In the genomic region with DNA sequence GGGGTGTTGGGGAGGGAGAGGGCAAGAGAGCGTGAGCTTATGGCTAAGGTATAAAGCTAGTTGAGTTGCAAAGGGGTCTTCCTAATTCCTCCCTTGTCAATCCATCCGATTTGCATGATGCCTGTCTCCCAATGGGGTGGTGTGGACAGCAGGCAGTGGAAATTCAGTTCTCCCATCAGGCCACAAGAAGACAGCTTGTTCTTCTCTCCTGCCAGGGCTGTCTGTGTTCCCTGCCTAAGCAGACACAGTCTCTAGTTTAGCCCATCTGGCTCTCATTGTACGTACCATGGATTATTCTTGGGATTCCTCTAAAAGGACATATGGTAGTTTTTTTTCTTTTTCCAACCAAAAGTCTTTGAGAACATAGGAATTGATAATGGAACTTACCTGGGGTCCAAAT, we compare ENCODE assay signal across 20 mouse cellular contexts.
A peak's percentile ranks its signal among the peaks of the same experiment; 100 is the strongest.
DNase-seq lines count a peak whose midpoint lies in the region; ATAC-seq and TF ChIP-seq lines count a peak whose summit lies in the region.
"Had no signal": no experiment of that assay in that cellular context is flagged by ENCODE, and none has a peak within 500 bp of the region (broad histone marks: within the 10 kb centered on the region; RNA-seq: fewer than 3 reads in every experiment).

No protein-coding gene starts in this region.

- no peak overlapping the region for H3K4me3 ChIP-seq in kidney, embryonic 16.5 days (ENCODE audit: low read length)
- H3K4me3 ChIP-seq: embryonic facial prominence, embryonic 10.5 days; forebrain, embryonic 15.5 days; heart, embryonic 10.5 days; hindbrain, embryonic 13.5 days; intestine, embryonic 15.5 days had no signal

- WGBS in kidney, embryonic 16.5 days: 87% methylated on average over 3 of the region's 3 CpGs

- H3K27ac ChIP-seq in kidney, embryonic 16.5 days (ENCODE audit: low read length): no peak overlapping the region
- H3K27ac ChIP-seq: embryonic facial prominence, embryonic 10.5 days; forebrain, embryonic 15.5 days; heart, embryonic 10.5 days; hindbrain, embryonic 13.5 days; intestine, embryonic 15.5 days had no signal

- no peaks in the 10 kb centered on the region for H3K36me3 ChIP-seq in kidney, embryonic 16.5 days (ENCODE audit: insufficient read depth, low read length)
- H3K36me3 ChIP-seq: embryonic facial prominence, embryonic 10.5 days; forebrain, embryonic 15.5 days; heart, embryonic 10.5 days; hindbrain, embryonic 13.5 days; intestine, embryonic 15.5 days had no signal

- TF ChIP-seq POLR2A in brain, embryonic 14.5 days (IDR thresholded peaks at IDR 0.05; ENCODE audit: borderline replicate concordance, extremely low read depth, insufficient read depth, insufficient read length, poor library complexity, severe bottlenecking): no peak

- H3K9me3 ChIP-seq in kidney, embryonic 16.5 days (ENCODE audit: low read length): no peaks in the 10 kb centered on the region
- H3K9me3 ChIP-seq: embryonic facial prominence, embryonic 10.5 days; forebrain, embryonic 15.5 days; heart, embryonic 10.5 days; hindbrain, embryonic 13.5 days; intestine, embryonic 15.5 days had no signal

- DNase-seq in frontal cortex, postnatal 25 days (ENCODE audit: low spot score in 2 of 2): no peak
- DNase-seq in brain, adult 2 months (ENCODE audit: low read depth, low spot score): peak; percentile 58
- DNase-seq in brain, embryonic 14.5 days (ENCODE audit: low read depth): peak; percentile 45
- peak; percentile 74 for DNase-seq in layer of hippocampus, adult 9-11 months
- DNase-seq in lung, adult 18-20 months: no peak
- DNase-seq: adrenal gland, adult 8-10 months; adrenal gland, postnatal 36 days; cerebellum, adult 11-12 months; cerebellum, adult 9-10 months; cerebellum, postnatal 36 days; gastrocnemius, postnatal 36 days; heart, adult 18-20 months; heart, postnatal 10 days had no signal

- TF ChIP-seq CTCF in brain, embryonic 14.5 days (IDR thresholded peaks at IDR 0.05; ENCODE audit: borderline replicate concordance, extremely low read depth, insufficient read depth, insufficient read length): no peak

- H3K9ac ChIP-seq in kidney, embryonic 16.5 days (replicated peaks; ENCODE audit: low read length): no peak overlapping the region
- H3K9ac ChIP-seq: forebrain, embryonic 15.5 days; hindbrain, embryonic 13.5 days; intestine, embryonic 15.5 days had no signal

- H3K4me2 ChIP-seq in kidney, embryonic 16.5 days (replicated peaks; ENCODE audit: low read depth, low read length): no peak overlapping the region
- H3K4me2 ChIP-seq: forebrain, embryonic 15.5 days; hindbrain, embryonic 13.5 days; intestine, embryonic 15.5 days had no signal

- no peaks in the 10 kb centered on the region for H3K27me3 ChIP-seq in kidney, embryonic 16.5 days (ENCODE audit: insufficient read depth, low read length)
- H3K27me3 ChIP-seq: forebrain, embryonic 15.5 days; hindbrain, embryonic 13.5 days; intestine, embryonic 15.5 days had no signal

- no peaks in the 10 kb centered on the region for H3K4me1 ChIP-seq in kidney, embryonic 16.5 days (ENCODE audit: insufficient read depth, low read length)
- H3K4me1 ChIP-seq: embryonic facial prominence, embryonic 10.5 days; forebrain, embryonic 15.5 days; heart, embryonic 10.5 days; hindbrain, embryonic 13.5 days; intestine, embryonic 15.5 days had no signal

- peak; percentile 77 for ATAC-seq in frontal cortex, adult (ENCODE audit: low TSS enrichment)
- ATAC-seq in kidney, embryonic 16.5 days (ENCODE audit: low FRiP score, low TSS enrichment): no peak
- ATAC-seq: forebrain, embryonic 15.5 days; intestine, embryonic 15.5 days had no signal

Comparison
In these comparisons a context has a peak if more than half of its experiments do, and no peak if none do; other contexts are left out.
1. DNase-seq: peak in brain, adult 2 months (single experiment), brain, embryonic 14.5 days (single experiment) and layer of hippocampus, adult 9-11 months (single experiment); none in frontal cortex, postnatal 25 days (0 of 2) and lung, adult 18-20 months (0 of 2).